Mouse (Mus musculus) megakaryocyte-erythroid progenitor cell, adult 5 weeks (primary cell): ENCODE measurements around the gene Olfr169. TPM values are rescaled to one million over a fixed set of nuclear protein-coding genes. Genes with fewer than 3 reads are reported as not detected.

ENCODE experiments used
- polyA plus RNA-seq: library from polyadenylated mRNA; stranded (reverse); fragments of >175 nt; gene quantifications from 2 replicates; pipeline ENCODE4 v1.2.3, GENCODE M21; 2012

The Olfr169 gene
- polyA plus RNA-seq = not detected in 2 replicates

DNA sequence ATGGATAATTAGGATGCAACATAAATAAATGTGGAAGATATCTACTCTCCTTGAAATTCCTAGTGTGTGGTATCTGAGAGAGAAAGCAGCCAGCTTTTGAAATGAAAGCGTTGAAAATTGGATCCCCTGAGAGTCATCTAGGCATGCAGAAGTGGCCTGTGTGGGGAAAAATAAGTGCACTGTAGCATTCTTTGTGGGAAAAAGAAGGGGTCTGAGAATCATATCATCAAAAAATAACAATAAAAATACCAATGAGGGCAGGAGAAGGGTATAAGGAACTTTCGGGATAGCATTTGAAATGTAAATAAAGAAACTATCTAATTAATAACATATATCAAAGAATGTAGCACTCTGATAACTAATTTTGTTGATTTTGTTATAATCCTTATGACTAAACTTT lies at the start of gene Olfr169:
TSS of gene Olfr169 (minus strand) at position 101 of the 400 bp plus-strand sequence.

DNA sequence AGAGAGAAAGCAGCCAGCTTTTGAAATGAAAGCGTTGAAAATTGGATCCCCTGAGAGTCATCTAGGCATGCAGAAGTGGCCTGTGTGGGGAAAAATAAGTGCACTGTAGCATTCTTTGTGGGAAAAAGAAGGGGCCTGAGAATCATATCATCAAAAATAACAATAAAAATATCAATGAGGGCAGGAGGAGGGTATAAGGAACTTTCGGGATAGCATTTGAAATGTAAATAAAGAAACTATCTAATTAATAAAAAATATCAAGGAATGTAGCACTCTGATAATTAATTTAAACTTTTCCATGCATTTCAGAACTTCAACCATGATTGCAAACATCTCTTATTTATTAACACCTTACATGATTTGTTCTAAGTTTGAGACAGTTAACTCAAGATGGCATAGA lies 40.2 kb upstream of the Olfr169 start, which contains the start of gene Olfr170:
TSS of gene Olfr170 (minus strand) at position 101 of the 400 bp plus-strand sequence.

DNA sequence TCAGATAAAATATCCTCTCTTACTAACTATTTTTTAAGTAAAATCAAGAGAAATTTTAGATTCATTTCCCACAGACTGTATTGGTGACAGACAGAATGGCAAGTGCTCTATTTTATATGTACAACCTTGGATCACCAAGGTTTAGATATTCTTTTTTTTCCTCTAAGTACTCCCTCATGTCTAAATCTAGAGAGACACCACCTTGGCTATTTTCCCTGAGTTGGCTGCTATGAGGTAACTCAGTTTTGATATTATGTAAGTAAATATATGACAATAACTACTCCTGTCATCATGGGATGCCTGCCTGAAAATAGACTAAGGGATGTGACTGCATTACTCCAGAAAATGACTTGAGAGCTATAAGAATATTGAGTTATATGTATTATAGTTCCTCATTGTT lies 36.2 kb downstream of the Olfr169 start, which contains the start of gene Olfr168:
TSS of gene Olfr168 (minus strand) at position 101 of the 400 bp plus-strand sequence.

DNA sequence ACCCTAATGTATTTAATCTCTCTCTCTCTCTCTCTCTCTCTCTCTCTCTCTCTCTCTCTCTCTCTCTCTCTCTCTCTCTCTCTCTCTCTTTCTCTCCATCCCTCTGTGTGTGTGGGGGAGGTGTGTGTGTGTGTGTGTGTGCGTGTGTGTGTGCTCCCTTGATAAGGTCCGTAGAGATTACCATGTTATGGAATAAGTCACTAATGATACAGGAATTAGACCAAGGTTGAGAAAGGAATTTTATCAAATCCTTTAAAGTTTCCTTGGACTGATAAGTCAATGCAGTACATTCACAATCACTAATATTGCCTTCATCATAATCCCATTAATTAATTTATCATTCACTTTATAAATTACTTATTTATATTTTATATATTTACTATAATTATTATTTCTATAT lies 49.4 kb downstream of the Olfr169 start, which contains the start of gene Olfr167:
TSS of gene Olfr167 (minus strand) at position 101 of the 400 bp plus-strand sequence.

Other genes with a start within 250 kb of the Olfr169 start
- not detected in 2 replicates for gene Olfr165, start 148.7 kb downstream of the Olfr169 start, polyA plus RNA-seq
- gene Olfr166, start 88.1 kb downstream of the Olfr169 start, polyA plus RNA-seq = not detected in 2 replicates
- gene Olfr167, start 49.5 kb downstream of the Olfr169 start, polyA plus RNA-seq = not detected in 2 replicates
- gene Olfr168, start 36.3 kb downstream of the Olfr169 start, polyA plus RNA-seq = not detected in 2 replicates
- not detected in 2 replicates for gene Olfr170, start 40.1 kb upstream of the Olfr169 start, polyA plus RNA-seq
- gene Olfr171, start 58.1 kb upstream of the Olfr169 start, polyA plus RNA-seq = not detected in 2 replicates
- gene Lamp3, start 134.6 kb upstream of the Olfr169 start, polyA plus RNA-seq = not detected in 2 replicates
- gene B3gnt5, start 188.4 kb upstream of the Olfr169 start, polyA plus RNA-seq = 1.8 and 1.9 TPM in 2 replicates